Mouse (Mus musculus) embryonic fibroblast, embryonic 13.5 days (primary cell): ENCODE measurements at regions not wholly inside any gene's neighbourhood (a gene's known extent, or its start where the extent isn't known, plus 50 kb on each side); places are given as distances from the start of the nearest gene placed in this dataset.

ENCODE experiments used
- CTCF ChIP-seq: IDR thresholded peaks from 2 replicates; pipeline ENCODE4 v1.5.1; 2011; ENCODE audit warnings: mild to moderate bottlenecking, control low read depth, low read length, moderate library complexity, borderline replicate concordance; ENCODE audit not compliant: insufficient read depth
- POLR2A ChIP-seq: IDR thresholded peaks from 2 replicates; pipeline ENCODE4 v1.6.1; 2011; ENCODE audit warnings: low read depth, mild to moderate bottlenecking, control low read depth, low read length, moderate library complexity

GRCm38 (mm10) chr9:63080406-63080805 lies 68.4 kb downstream of the Skor1 start:
- TF ChIP-seq CTCF (no peak), POLR2A (no peak)
